Mouse (Mus musculus): ENCODE measurements around the gene Map6. TPM values are rescaled to one million over a fixed set of nuclear protein-coding genes. Genes with fewer than 3 reads are reported as not detected.
A peak's percentile ranks its signal among the peaks of the same experiment; 100 is the strongest.

Gene Map6
- polyA plus RNA-seq, 1 experiment from 2014 or later, result 4.9 TPM

DNA sequence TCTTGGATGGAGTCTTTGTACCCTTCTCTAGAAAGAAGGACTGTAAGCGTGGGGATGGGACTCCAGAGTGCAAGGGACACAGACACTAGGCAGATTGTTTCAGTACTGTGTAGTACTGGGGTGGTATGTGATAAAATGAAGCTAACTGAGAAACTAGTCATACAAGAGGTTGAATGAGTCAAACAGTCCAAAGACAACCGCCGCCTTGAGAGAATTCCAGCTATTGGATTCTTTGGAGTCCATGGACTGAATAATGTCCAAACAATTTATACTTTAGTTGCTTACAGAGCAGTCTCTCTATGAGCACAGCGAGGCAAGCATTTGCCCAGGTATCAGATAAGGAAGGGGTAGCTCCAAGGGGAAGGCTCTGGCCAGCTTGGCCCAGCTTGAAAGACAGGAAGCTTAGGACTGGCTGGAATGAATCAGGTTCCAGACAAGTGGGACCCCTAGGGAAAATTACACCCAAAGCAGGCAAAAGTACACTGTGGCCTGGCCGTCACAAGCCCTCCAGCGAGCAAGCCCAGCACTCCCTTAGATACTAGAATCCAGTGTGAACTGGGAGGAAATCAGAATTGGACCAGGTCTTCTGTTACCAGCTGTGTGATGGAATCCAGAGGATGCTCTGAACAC, 55.6 kb downstream of the Map6 start:
- H3K4me2 ChIP-seq (replicated peaks; ENCODE audit: low read depth, low read length), result no peak overlapping the region
- H3K9me3 ChIP-seq (ENCODE audit: control insufficient read depth, low read depth, low read length), result no peaks in the 10 kb centered on the region
- H3K36me3 ChIP-seq (ENCODE audit: control insufficient read depth, insufficient read depth, low read length), result no peaks in the 10 kb centered on the region
- H3K4me3 ChIP-seq (ENCODE audit: low read depth, low read length), result no peak overlapping the region
- WGBS, result 81% methylated on average over 6 of the region's 6 CpGs
- H3K4me1 ChIP-seq (ENCODE audit: control insufficient read depth, insufficient read depth, low read length), result peaks cover 10% of the 10 kb centered on the region
- no peak overlapping the region for H3K9ac ChIP-seq (replicated peaks; ENCODE audit: low read depth, low read length)
- H3K27me3 ChIP-seq (ENCODE audit: control insufficient read depth, insufficient read depth, low read length), result no peaks in the 10 kb centered on the region
- H3K27ac ChIP-seq (ENCODE audit: low read length), result no peak overlapping the region
- ATAC-seq (ENCODE audit: insufficient number of reproducible peaks, insufficient read depth, low FRiP score, low read depth), result no peak

DNA sequence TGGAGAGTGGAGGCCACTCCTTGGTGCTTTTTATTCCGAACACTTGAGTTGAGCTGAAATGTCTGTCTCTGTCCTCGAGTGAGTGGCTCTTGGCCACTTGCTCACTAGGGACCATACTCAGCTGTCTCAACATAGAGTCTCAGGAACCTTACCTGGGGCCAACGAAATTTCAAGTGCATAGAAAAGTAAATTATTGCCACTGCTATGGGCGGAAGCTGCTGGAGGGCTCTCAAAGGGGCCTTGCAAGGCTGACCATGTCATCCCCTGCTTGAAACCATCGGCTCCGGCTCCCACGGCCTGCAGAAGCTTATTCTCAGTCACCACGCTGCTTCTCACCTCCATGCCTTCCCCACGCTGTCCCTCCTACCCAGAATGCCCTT, 56.1 kb downstream of the Map6 start:
- no peak overlapping the region for H3K27ac ChIP-seq (ENCODE audit: low read length)
- ATAC-seq (ENCODE audit: insufficient number of reproducible peaks, insufficient read depth, low FRiP score, low read depth), result no peak
- peaks cover 10% of the 10 kb centered on the region for H3K4me1 ChIP-seq (ENCODE audit: control insufficient read depth, insufficient read depth, low read length)
- H3K27me3 ChIP-seq (ENCODE audit: control insufficient read depth, insufficient read depth, low read length), result no peaks in the 10 kb centered on the region
- no peaks in the 10 kb centered on the region for H3K9me3 ChIP-seq (ENCODE audit: control insufficient read depth, low read depth, low read length)
- WGBS, result 83% methylated on average over 9 of the region's 9 CpGs
- H3K4me3 ChIP-seq (ENCODE audit: low read depth, low read length), result no peak overlapping the region
- no peak overlapping the region for H3K9ac ChIP-seq (replicated peaks; ENCODE audit: low read depth, low read length)
- H3K36me3 ChIP-seq (ENCODE audit: control insufficient read depth, insufficient read depth, low read length), result no peaks in the 10 kb centered on the region
- H3K4me2 ChIP-seq (replicated peaks; ENCODE audit: low read depth, low read length), result no peak overlapping the region

DNA sequence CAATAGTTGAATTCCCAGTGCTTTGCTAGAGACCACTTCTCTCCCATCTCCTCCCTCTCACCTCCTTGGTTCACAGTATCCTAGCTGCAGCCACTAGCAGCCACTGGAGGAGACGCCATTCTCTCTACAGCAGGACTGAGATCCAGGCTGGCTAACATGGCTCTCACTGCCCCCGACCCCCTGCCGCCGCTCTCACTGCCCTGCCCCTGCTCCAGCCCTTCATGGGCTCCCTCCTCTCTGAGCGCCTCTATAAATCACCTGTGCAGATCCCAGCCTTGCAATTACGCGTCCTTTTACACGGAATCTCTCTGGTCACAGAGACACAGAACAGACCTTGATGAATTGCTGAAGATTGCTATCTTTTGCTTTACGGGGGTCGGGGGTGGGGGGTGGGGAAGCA, 57.6 kb downstream of the Map6 start:
- H3K27me3 ChIP-seq (ENCODE audit: control insufficient read depth, insufficient read depth, low read length), result no peaks in the 10 kb centered on the region
- 7% methylated on average over 10 of the region's 10 CpGs for WGBS
- H3K27ac ChIP-seq (ENCODE audit: low read length), result no peak overlapping the region

DNA sequence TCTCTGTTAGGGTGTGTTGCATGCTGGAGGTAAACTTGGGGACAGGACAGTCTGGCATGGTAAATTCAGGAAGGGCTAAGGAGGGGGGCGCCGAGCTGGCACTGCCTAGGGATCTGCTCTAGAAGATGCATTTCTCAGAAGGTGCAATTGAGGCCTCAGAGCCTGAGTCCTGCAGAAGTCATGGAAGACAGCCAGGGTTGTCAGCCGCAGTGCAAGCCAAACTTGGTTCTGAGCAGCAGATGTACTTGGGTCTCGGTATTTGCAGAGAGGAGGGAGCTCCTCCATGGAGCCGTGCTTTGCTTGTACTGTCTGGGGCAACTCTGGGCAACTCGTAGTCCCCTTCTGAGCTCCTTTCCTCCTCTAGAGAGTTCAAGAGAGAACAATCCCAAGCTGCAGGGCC, 58.9 kb downstream of the Map6 start:
- Histone ChIP-seq H3K27ac (ENCODE audit: low read length) (no peak overlapping the region), H3K36me3 (ENCODE audit: control insufficient read depth, insufficient read depth, low read length) (no peaks in the 10 kb centered on the region), H3K9ac (replicated peaks; ENCODE audit: low read depth, low read length) (0 out of 2 replicates have a peak overlapping the region, but pooled peaks have one; percentile 6), H3K4me2 (replicated peaks; ENCODE audit: low read depth, low read length) (no peak overlapping the region), H3K4me3 (ENCODE audit: low read depth, low read length) (no peak overlapping the region), H3K4me1 (ENCODE audit: control insufficient read depth, insufficient read depth, low read length) (peaks cover 5% of the 10 kb centered on the region; the same call in 1 of the 2 replicates), H3K27me3 (ENCODE audit: control insufficient read depth, insufficient read depth, low read length) (no peaks in the 10 kb centered on the region), H3K9me3 (ENCODE audit: control insufficient read depth, low read depth, low read length) (no peaks in the 10 kb centered on the region)
- no peak for ATAC-seq (ENCODE audit: insufficient number of reproducible peaks, insufficient read depth, low FRiP score, low read depth)
- WGBS, result 57% methylated on average over 6 of the region's 6 CpGs

More for the DNA sequence above, 57.6 kb downstream of the Map6 start:
- Histone ChIP-seq H3K36me3 (ENCODE audit: control insufficient read depth, insufficient read depth, low read length) (no peaks in the 10 kb centered on the region), H3K4me1 (ENCODE audit: control insufficient read depth, insufficient read depth, low read length) (peaks cover 10% of the 10 kb centered on the region), H3K9me3 (ENCODE audit: control insufficient read depth, low read depth, low read length) (no peaks in the 10 kb centered on the region), H3K9ac (replicated peaks; ENCODE audit: low read depth, low read length) (no peak overlapping the region), H3K4me2 (replicated peaks; ENCODE audit: low read depth, low read length) (no peak overlapping the region), H3K4me3 (ENCODE audit: low read depth, low read length) (no peak overlapping the region)
- no peak for ATAC-seq (ENCODE audit: insufficient number of reproducible peaks, insufficient read depth, low FRiP score, low read depth)

DNA sequence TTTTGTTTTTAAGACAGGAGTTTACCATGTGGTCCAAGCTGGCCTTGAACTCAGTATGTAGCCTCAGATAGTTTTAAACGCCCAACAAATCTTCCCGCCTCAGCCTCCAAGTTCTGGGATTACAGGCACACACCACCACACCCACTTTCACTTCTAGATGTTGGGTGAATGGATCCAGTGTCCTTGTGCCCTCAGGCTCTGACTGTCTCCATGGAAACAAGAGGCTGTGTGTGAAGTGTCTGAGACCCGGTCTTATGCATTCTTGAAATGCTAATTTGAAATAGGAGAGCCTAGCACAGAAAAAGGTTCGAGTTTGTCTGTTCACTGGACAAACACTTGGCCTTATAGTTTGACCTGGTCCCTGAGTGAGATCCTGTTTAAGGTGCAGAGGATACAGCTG, 61.6 kb downstream of the Map6 start:
- no peak overlapping the region for H3K27ac ChIP-seq (ENCODE audit: low read length)
- 66% methylated on average over 4 of the region's 4 CpGs for WGBS
- H3K27me3 ChIP-seq (ENCODE audit: control insufficient read depth, insufficient read depth, low read length), result no peaks in the 10 kb centered on the region
- no peak for ATAC-seq (ENCODE audit: insufficient number of reproducible peaks, insufficient read depth, low FRiP score, low read depth)
- H3K9ac ChIP-seq (replicated peaks; ENCODE audit: low read depth, low read length), result no peak overlapping the region
- peaks cover 5% of the 10 kb centered on the region; the same call in 1 of the 2 replicates for H3K4me1 ChIP-seq (ENCODE audit: control insufficient read depth, insufficient read depth, low read length)
- no peak overlapping the region for H3K4me3 ChIP-seq (ENCODE audit: low read depth, low read length)
- no peaks in the 10 kb centered on the region for H3K9me3 ChIP-seq (ENCODE audit: control insufficient read depth, low read depth, low read length)
- H3K36me3 ChIP-seq (ENCODE audit: control insufficient read depth, insufficient read depth, low read length), result no peaks in the 10 kb centered on the region
- H3K4me2 ChIP-seq (replicated peaks; ENCODE audit: low read depth, low read length), result no peak overlapping the region

DNA sequence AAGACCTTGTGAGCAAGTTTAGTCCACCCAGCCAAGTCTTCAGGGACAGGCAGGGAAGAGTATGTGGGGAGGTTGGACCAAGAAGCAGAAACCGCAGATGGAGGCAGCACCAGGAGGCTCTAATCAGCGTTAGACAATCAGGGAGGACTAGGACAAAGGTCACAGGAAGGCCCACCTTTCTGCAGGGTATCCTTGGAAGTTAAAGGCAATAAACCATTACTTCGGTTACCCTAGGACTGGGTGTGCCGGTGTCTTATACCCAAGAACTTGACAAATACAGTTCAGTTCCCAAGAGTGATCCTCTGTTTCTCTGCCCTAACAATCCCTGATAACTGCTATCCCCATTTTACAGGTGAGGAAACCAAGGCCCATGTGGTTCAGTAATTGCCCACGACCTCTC, 62.8 kb downstream of the Map6 start:
- no peak overlapping the region for H3K27ac ChIP-seq (ENCODE audit: low read length)
- no peak overlapping the region for H3K4me2 ChIP-seq (replicated peaks; ENCODE audit: low read depth, low read length)
- no peaks in the 10 kb centered on the region for H3K27me3 ChIP-seq (ENCODE audit: control insufficient read depth, insufficient read depth, low read length)
- no peak overlapping the region for H3K4me3 ChIP-seq (ENCODE audit: low read depth, low read length)
- H3K36me3 ChIP-seq (ENCODE audit: control insufficient read depth, insufficient read depth, low read length), result no peaks in the 10 kb centered on the region
- no peaks in the 10 kb centered on the region for H3K9me3 ChIP-seq (ENCODE audit: control insufficient read depth, low read depth, low read length)
- WGBS, result 80% methylated on average over 5 of the region's 5 CpGs
- no peak for ATAC-seq (ENCODE audit: insufficient number of reproducible peaks, insufficient read depth, low FRiP score, low read depth)
- H3K9ac ChIP-seq (replicated peaks; ENCODE audit: low read depth, low read length), result no peak overlapping the region
- H3K4me1 ChIP-seq (ENCODE audit: control insufficient read depth, insufficient read depth, low read length), result peaks cover 5% of the 10 kb centered on the region; the same call in 1 of the 2 replicates

DNA sequence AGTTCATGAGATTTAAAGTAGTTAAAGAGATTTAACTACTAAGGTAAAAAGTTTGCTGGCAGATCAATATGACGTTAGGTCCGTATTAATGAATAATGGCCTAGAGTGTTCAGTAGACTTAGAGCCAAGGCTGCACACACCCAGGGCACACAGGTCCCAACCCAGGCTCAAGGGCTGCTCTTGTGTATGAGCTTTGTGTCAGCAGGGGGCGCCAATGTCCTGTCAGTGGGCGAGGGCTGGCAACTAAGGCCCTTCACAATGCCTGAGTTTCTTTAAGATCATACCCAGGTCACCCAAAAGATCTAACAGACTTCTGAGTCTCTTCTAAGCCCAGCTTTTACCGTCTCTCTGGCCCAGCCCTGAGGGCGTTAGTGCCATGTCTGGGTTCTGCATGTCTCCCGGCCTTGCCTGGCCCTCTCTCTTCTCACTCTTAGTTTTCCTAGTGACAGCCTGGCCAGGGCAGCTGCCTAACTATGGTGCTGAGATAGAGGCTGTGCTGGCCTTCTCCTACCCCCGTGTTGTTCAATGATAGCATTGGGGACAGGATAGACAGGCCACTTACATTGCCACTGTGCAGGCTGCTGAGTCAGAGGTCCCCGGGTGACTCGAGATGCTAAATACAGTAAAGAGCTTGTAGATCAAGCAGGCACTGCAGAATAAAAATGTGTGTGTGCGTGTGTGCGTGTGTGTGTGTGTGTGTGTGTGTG, 65.7 kb downstream of the Map6 start:
- H3K27me3 ChIP-seq (ENCODE audit: control insufficient read depth, insufficient read depth, low read length), result no peaks in the 10 kb centered on the region
- H3K9me3 ChIP-seq (ENCODE audit: control insufficient read depth, low read depth, low read length), result no peaks in the 10 kb centered on the region
- peak; percentile 82 for ATAC-seq (ENCODE audit: insufficient number of reproducible peaks, insufficient read depth, low FRiP score, low read depth)
- no peaks in the 10 kb centered on the region for H3K36me3 ChIP-seq (ENCODE audit: control insufficient read depth, insufficient read depth, low read length)
- WGBS, result 40% methylated on average over 12 of the region's 12 CpGs
- no peak overlapping the region for H3K4me2 ChIP-seq (replicated peaks; ENCODE audit: low read depth, low read length)
- H3K4me3 ChIP-seq (ENCODE audit: low read depth, low read length), result no peak overlapping the region
- H3K9ac ChIP-seq (replicated peaks; ENCODE audit: low read depth, low read length), result no peak overlapping the region
- H3K4me1 ChIP-seq (ENCODE audit: control insufficient read depth, insufficient read depth, low read length), result no peaks in the 10 kb centered on the region
- H3K27ac ChIP-seq (ENCODE audit: low read length), result no peak overlapping the region

DNA sequence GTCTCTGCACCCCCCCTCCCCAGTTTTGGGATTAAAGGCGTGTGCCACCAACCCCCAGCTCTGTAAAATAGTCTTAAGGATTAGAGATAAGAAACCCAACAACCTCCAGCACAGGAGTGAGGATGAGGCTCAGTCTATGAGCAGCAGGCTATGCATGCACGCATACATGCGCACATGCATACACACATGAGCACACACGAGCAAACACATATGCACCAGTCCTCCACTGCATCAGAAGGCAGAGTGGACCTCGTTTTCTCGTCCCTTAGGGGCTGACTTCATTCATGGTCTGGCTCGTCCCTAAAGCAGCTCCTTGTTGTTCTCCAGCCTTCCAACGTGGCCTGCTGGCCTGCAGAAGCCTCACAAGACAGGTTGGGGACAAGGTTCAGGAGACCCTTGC, 73.5 kb downstream of the Map6 start:
- Histone ChIP-seq H3K4me2 (replicated peaks; ENCODE audit: low read depth, low read length) (no peak overlapping the region), H3K9ac (replicated peaks; ENCODE audit: low read depth, low read length) (no peak overlapping the region), H3K36me3 (ENCODE audit: control insufficient read depth, insufficient read depth, low read length) (peaks cover 32% of the 10 kb centered on the region), H3K4me1 (ENCODE audit: control insufficient read depth, insufficient read depth, low read length) (no peaks in the 10 kb centered on the region), H3K27ac (ENCODE audit: low read length) (no peak overlapping the region), H3K27me3 (ENCODE audit: control insufficient read depth, insufficient read depth, low read length) (no peaks in the 10 kb centered on the region), H3K4me3 (ENCODE audit: low read depth, low read length) (no peak overlapping the region), H3K9me3 (ENCODE audit: control insufficient read depth, low read depth, low read length) (no peaks in the 10 kb centered on the region)
- 78% methylated on average over 8 of the region's 8 CpGs for WGBS
- ATAC-seq (ENCODE audit: insufficient number of reproducible peaks, insufficient read depth, low FRiP score, low read depth), result no peak
